ENCODE assay signal across 29 mouse cellular contexts in the genomic region with DNA sequence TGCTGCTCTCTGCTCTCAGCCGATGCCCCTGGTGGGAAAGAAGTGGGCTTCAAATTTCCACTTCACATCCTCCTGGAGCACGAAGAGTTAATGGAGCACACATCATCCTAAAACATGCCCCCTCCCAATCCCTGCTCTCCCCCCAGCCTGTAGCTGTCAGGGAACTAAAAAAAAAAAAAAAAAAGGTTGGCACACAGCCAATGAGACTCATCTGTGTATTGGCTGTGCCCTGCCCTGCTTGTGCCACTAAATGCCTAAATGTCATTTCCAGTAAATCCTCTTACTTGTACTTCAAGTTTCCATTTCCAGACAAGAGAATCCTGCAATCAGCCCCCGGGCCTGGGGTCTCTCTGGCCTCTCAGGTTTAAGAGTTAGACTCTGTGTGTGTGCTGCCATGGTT. TPM values are rescaled to one million over a fixed set of nuclear protein-coding genes. Genes with fewer than 3 reads are reported as not detected.
A peak's percentile ranks its signal among the peaks of the same experiment; 100 is the strongest.
DNase-seq lines count a peak whose midpoint lies in the region; ATAC-seq and TF ChIP-seq lines count a peak whose summit lies in the region.
"Had no signal": no experiment of that assay in that cellular context is flagged by ENCODE, and none has a peak within 500 bp of the region (broad histone marks: within the 10 kb centered on the region; RNA-seq: fewer than 3 reads in every experiment).

No protein-coding gene starts in this region.

- no peaks in the 10 kb centered on the region for H3K9me3 ChIP-seq in lung, embryonic 14.5 days (ENCODE audit: low read depth, low read length)
- H3K9me3 ChIP-seq in lung, postnatal 0 days (ENCODE audit: low read length): no peaks in the 10 kb centered on the region
- H3K9me3 ChIP-seq: forebrain, embryonic 15.5 days; heart, embryonic 10.5 days; hindbrain, embryonic 13.5 days; intestine, embryonic 15.5 days had no signal

- TF ChIP-seq POLR2A in brain, embryonic 14.5 days (IDR thresholded peaks at IDR 0.05; ENCODE audit: borderline replicate concordance, extremely low read depth, insufficient read depth, insufficient read length, poor library complexity, severe bottlenecking): no peak

- no peak overlapping the region for H3K4me3 ChIP-seq in lung, embryonic 14.5 days (ENCODE audit: low read depth, low read length)
- H3K4me3 ChIP-seq in lung, postnatal 0 days (ENCODE audit: low read depth, low read length): no peak overlapping the region
- H3K4me3 ChIP-seq: forebrain, embryonic 15.5 days; heart, embryonic 10.5 days; hindbrain, embryonic 13.5 days; intestine, embryonic 15.5 days had no signal

- no peak overlapping the region for H3K27ac ChIP-seq in lung, embryonic 14.5 days (ENCODE audit: low read depth)
- H3K27ac ChIP-seq in lung, postnatal 0 days (ENCODE audit: low read length): no peak overlapping the region
- H3K27ac ChIP-seq: forebrain, embryonic 15.5 days; heart, embryonic 10.5 days; hindbrain, embryonic 13.5 days; intestine, embryonic 15.5 days had no signal

- ATAC-seq in lung, embryonic 14.5 days (ENCODE audit: insufficient read depth): no peak
- no peak for ATAC-seq in lung, postnatal 0 days
- no peak for ATAC-seq in megakaryocyte-erythroid progenitor cell, adult 5-6 weeks (replicated peaks; ENCODE audit: low FRiP score, low TSS enrichment, poor library complexity, severe bottlenecking)
- ATAC-seq: activated CD4-positive, CD25-positive, alpha-beta regulatory T cell, adult 4 months; CD4-positive, CD25-positive, alpha-beta regulatory T cell, adult 4 months; forebrain, embryonic 15.5 days; intestine, embryonic 15.5 days; Patski had no signal

- no peaks in the 10 kb centered on the region for H3K27me3 ChIP-seq in lung, embryonic 14.5 days (ENCODE audit: insufficient read depth, low read length)
- H3K27me3 ChIP-seq in lung, postnatal 0 days (replicated peaks; ENCODE audit: insufficient read depth, low read length): no peaks in the 10 kb centered on the region
- H3K27me3 ChIP-seq: forebrain, embryonic 15.5 days had no signal

- DNase-seq in cerebellum, postnatal 10 days: peak; percentile 58 to 80
- no peak for DNase-seq in cerebellum, adult 11 months
- peak; percentile 42 for DNase-seq in lung, embryonic 14.5 days
- no peak for DNase-seq in lung, postnatal 0 days (ENCODE audit: low spot score)
- peak; percentile 69 for DNase-seq in brain, embryonic 14.5 days (ENCODE audit: low read depth)
- no peak for DNase-seq in frontal cortex, postnatal 14 days (ENCODE audit: low spot score in 2 of 2)
- DNase-seq: adrenal gland, postnatal 14 days; B cell, adult 2 months; cerebellum, adult 2 months; cerebellum, postnatal 14 days; embryo, embryonic 11 days; gastrocnemius, postnatal 10 days; heart, adult 18-20 months; heart, postnatal 10 days; heart, postnatal 4 days had no signal

- H3K4me1 ChIP-seq in lung, embryonic 14.5 days (ENCODE audit: insufficient read depth): no peaks in the 10 kb centered on the region
- H3K4me1 ChIP-seq in lung, postnatal 0 days (ENCODE audit: insufficient read depth, low read depth, low read length): no peaks in the 10 kb centered on the region

- TF ChIP-seq CTCF in lung, embryonic 14.5 days (IDR thresholded peaks at IDR 0.05; ENCODE audit: low read depth): no peak
- TF ChIP-seq CTCF in lung, postnatal 0 days (IDR thresholded peaks at IDR 0.05): no peak
- no peak for TF ChIP-seq CTCF in brain, embryonic 14.5 days (IDR thresholded peaks at IDR 0.05; ENCODE audit: borderline replicate concordance, extremely low read depth, insufficient read depth, insufficient read length)

- 34% methylated on average over 3 of the region's 3 CpGs for WGBS in lung, embryonic 14.5 days
- 33% methylated on average over 3 of the region's 3 CpGs for WGBS in lung, postnatal 0 days

- H3K9ac ChIP-seq in lung, embryonic 14.5 days: no peak overlapping the region
- H3K9ac ChIP-seq in lung, postnatal 0 days (replicated peaks; ENCODE audit: low read depth): no peak overlapping the region
- H3K9ac ChIP-seq: forebrain, embryonic 15.5 days; hindbrain, embryonic 13.5 days; intestine, embryonic 15.5 days had no signal

- no peak overlapping the region for H3K4me2 ChIP-seq in lung, embryonic 14.5 days
- H3K4me2 ChIP-seq in lung, postnatal 0 days (replicated peaks; ENCODE audit: low read depth, low read length): no peak overlapping the region
- H3K4me2 ChIP-seq: forebrain, embryonic 15.5 days; hindbrain, embryonic 13.5 days; intestine, embryonic 15.5 days had no signal

- H3K36me3 ChIP-seq in lung, embryonic 14.5 days (ENCODE audit: insufficient read depth): no peaks in the 10 kb centered on the region
- no peaks in the 10 kb centered on the region for H3K36me3 ChIP-seq in lung, postnatal 0 days (ENCODE audit: insufficient read depth, low read length)
- H3K36me3 ChIP-seq: forebrain, embryonic 15.5 days; heart, embryonic 10.5 days; hindbrain, embryonic 13.5 days; intestine, embryonic 15.5 days had no signal

- TF ChIP-seq EP300 in lung, postnatal 0 days (IDR thresholded peaks at IDR 0.05): no peak

RNA-seq across cellular contexts. Expression of a gene that starts 0.6 kb away (rescaled TPM):
- polyA plus RNA-seq in lung, embryonic 14.5 days (2014; fragmentation: Nextera tagmentation; extraction: Ambion mirVana): not detected in 2 replicates
- not detected in 2 replicates for polyA plus RNA-seq in lung, postnatal 0 days (2015; fragmentation: Nextera tagmentation; extraction: Ambion mirVana)
- polyA plus RNA-seq in brain, embryonic 14.5 days (2012; rRNA removed): not detected in 2 replicates
- total RNA-seq in megakaryocyte-erythroid progenitor cell, adult 5-6 weeks (2014; fragmentation: Nextera tagmentation): not detected in 2 replicates
- not detected in 2 replicates for total RNA-seq in megakaryocyte-erythroid progenitor cell, adult 5-6 weeks (2017)
- total RNA-seq: adrenal gland, adult 18-20 months; adrenal gland, postnatal 14 days; common myeloid progenitor, adult 5-6 weeks; gastrocnemius, postnatal 10 days; gastrocnemius, postnatal 4 days; heart, adult 18-20 months; heart, postnatal 10 days; heart, postnatal 4 days; MEL had no signal
- polyA plus RNA-seq: activated CD4-positive, CD25-positive, alpha-beta regulatory T cell, adult 4 months; CD4-positive, CD25-positive, alpha-beta regulatory T cell, adult 4 months; cerebellum, adult 2 months; embryonic facial prominence, embryonic 14.5 days; forebrain, embryonic 15.5 days; heart, embryonic 10.5 days; heart, embryonic 14.5 days; hindbrain, embryonic 13.5 days; intestine, embryonic 15.5 days; Patski had no signal

RNA-seq across cellular contexts. Expression of a gene that starts 47.1 kb away (rescaled TPM):
- 3.8 and 5.2 TPM in 2 replicates for polyA plus RNA-seq in lung, embryonic 14.5 days (2014; fragmentation: Nextera tagmentation; extraction: Ambion mirVana)
- 1.2 and 1.5 TPM in 2 replicates for polyA plus RNA-seq in lung, postnatal 0 days (2015; fragmentation: Nextera tagmentation; extraction: Ambion mirVana)
- polyA plus RNA-seq in brain, embryonic 14.5 days (2012; rRNA removed): 31.2 and 36.1 TPM in 2 replicates
- total RNA-seq in megakaryocyte-erythroid progenitor cell, adult 5-6 weeks (2014; fragmentation: Nextera tagmentation): 0.46 TPM in 1 of 2 replicates, not detected in the other
- 7.7 TPM in 1 of 2 replicates, not detected in the other for total RNA-seq in megakaryocyte-erythroid progenitor cell, adult 5-6 weeks (2017)
- total RNA-seq: MEL had no signal
- polyA plus RNA-seq: activated CD4-positive, CD25-positive, alpha-beta regulatory T cell, adult 4 months; CD4-positive, CD25-positive, alpha-beta regulatory T cell, adult 4 months had no signal

Comparison
In these comparisons a context has a peak if more than half of its experiments do, and no peak if none do; other contexts are left out.
1. DNase-seq: peak in cerebellum, postnatal 10 days (2 of 2), lung, embryonic 14.5 days (single experiment) and brain, embryonic 14.5 days (single experiment); none in cerebellum, adult 11 months (single experiment), lung, postnatal 0 days (single experiment) and frontal cortex, postnatal 14 days (0 of 2).